Mouse (Mus musculus): ENCODE data around the gene Atp2b1.

DNA sequence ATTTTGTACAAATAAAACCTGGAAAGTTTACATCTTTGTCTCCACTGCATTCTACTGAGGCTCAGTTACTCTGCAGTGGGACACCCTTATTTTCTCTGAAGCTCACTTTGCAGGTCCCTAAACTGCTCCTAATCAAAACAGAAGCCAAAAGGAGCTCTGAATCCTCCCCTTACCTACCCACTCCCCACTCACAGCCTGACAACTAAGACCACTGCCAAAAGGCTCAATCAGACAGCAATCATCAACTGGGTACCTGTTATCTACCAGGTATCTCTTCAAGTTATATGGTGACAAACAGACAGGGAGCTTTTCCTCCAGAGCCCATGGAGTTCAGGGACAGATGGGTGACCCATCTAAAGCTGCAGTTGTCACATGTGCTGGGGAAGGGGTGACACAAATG lies 138.9 kb downstream of the Atp2b1 start:
- TF ChIP-seq CTCF (IDR thresholded peaks at IDR 0.05), result no peak
- TF ChIP-seq EP300 (IDR thresholded peaks at IDR 0.05; ENCODE audit: insufficient read depth, low read depth, low read length), result no peak
